In the genomic region with DNA sequence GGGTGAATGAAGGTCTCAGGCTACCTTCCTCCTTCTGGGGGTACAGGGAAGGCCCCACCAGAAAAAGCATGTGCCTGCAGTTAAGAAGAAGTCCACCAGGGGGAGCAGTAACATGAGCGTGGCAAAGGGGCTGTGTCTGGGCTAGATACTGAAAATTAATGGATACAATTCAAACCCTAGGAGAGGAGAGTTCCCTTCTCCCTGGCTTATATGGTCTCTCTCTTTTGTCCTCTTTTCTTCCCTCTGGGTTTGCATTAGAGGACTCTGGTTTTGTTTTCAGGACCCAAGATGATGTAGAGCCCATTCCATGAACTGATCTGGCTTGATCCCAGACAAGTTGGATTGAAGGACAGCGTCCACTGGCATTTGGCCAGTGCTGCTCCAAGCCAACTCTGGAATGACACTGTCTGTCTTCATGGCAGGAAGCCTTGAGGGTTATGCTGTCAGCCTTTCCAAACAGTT, we compare ENCODE assay signal across 8 mouse cellular contexts.
DNase-seq lines count a peak whose midpoint lies in the region; ATAC-seq and TF ChIP-seq lines count a peak whose summit lies in the region.
"Had no signal": no experiment of that assay in that cellular context is flagged by ENCODE, and none has a peak within 500 bp of the region (broad histone marks: within the 10 kb centered on the region; RNA-seq: fewer than 3 reads in every experiment).

No protein-coding gene starts in this region.

- whole genome bisulfite sequencing in embryonic facial prominence, embryonic 11.5 days = 54% methylated on average over 2 of the region's 2 CpGs
- 47% methylated on average over 2 of the region's 2 CpGs for WGBS in midbrain, embryonic 14.5 days

- H3K9me3 ChIP-seq in G1E (replicated peaks) = no peaks in the 10 kb centered on the region; the same call in 1 of the 2 replicates
- H3K9me3 ChIP-seq in embryonic facial prominence, embryonic 11.5 days (replicated peaks; ENCODE audit: control insufficient read depth, low read length) = no peaks in the 10 kb centered on the region
- no peaks in the 10 kb centered on the region for H3K9me3 ChIP-seq in midbrain, embryonic 14.5 days (ENCODE audit: control insufficient read depth, low read length)
- H3K9me3 ChIP-seq: liver, embryonic 13.5 days had no signal

- no peak overlapping the region for H3K4me2 ChIP-seq in embryonic facial prominence, embryonic 11.5 days (ENCODE audit: low read depth, low read length)
- H3K4me2 ChIP-seq in midbrain, embryonic 14.5 days (ENCODE audit: low read length) = no peak overlapping the region
- H3K4me2 ChIP-seq: liver, embryonic 13.5 days had no signal

- H3K36me3 ChIP-seq in G1E (replicated peaks) = no peaks in the 10 kb centered on the region
- H3K36me3 ChIP-seq in embryonic facial prominence, embryonic 11.5 days (replicated peaks; ENCODE audit: control insufficient read depth, insufficient read depth, low read depth, low read length) = no peaks in the 10 kb centered on the region
- no peaks in the 10 kb centered on the region for H3K36me3 ChIP-seq in midbrain, embryonic 14.5 days (ENCODE audit: control insufficient read depth, insufficient read depth, low read length)
- H3K36me3 ChIP-seq: liver, embryonic 13.5 days had no signal

- H3K27ac ChIP-seq in embryonic facial prominence, embryonic 11.5 days (replicated peaks; ENCODE audit: low read depth, low read length) = no peak overlapping the region
- H3K27ac ChIP-seq in midbrain, embryonic 14.5 days (replicated peaks; ENCODE audit: low read depth, low read length) = no peak overlapping the region
- H3K27ac ChIP-seq: liver, embryonic 13.5 days had no signal

- no peaks in the 10 kb centered on the region for H3K27me3 ChIP-seq in G1E (ENCODE audit: insufficient read depth, low read length)
- no peaks in the 10 kb centered on the region for H3K27me3 ChIP-seq in embryonic facial prominence, embryonic 11.5 days (ENCODE audit: control insufficient read depth, insufficient read depth, low read length)
- H3K27me3 ChIP-seq in midbrain, embryonic 14.5 days (ENCODE audit: control insufficient read depth, insufficient read depth, low read length) = no peaks in the 10 kb centered on the region
- H3K27me3 ChIP-seq: liver, embryonic 13.5 days had no signal

- peak; percentile 5 for DNase-seq in G1E (ENCODE audit: low spot score)
- peak; percentile 55 for DNase-seq in adrenal gland, postnatal 25 days
- peak; percentile 78 for DNase-seq in embryonic facial prominence, embryonic 11.5 days (ENCODE audit: low spot score)
- peak; percentile 14 for DNase-seq in heart, postnatal 25 days (ENCODE audit: low spot score)
- DNase-seq in layer of hippocampus, postnatal 25 days (ENCODE audit: extremely low spot score in 1 of 2, low spot score in 1 of 2) = peak; percentile 68 to 85
- DNase-seq in midbrain, embryonic 14.5 days = peak; percentile 76
- DNase-seq in spleen, postnatal 14 days (ENCODE audit: low spot score in 2 of 2) = peak; percentile 16 to 55
- DNase-seq: liver, embryonic 13.5 days had no signal

- H3K4me3 ChIP-seq in G1E (ENCODE audit: low read depth, low read length) = no peak overlapping the region
- H3K4me3 ChIP-seq in embryonic facial prominence, embryonic 11.5 days (ENCODE audit: low read depth, low read length) = no peak overlapping the region
- H3K4me3 ChIP-seq in midbrain, embryonic 14.5 days (replicated peaks; ENCODE audit: low read depth, low read length) = no peak overlapping the region
- H3K4me3 ChIP-seq: liver, embryonic 13.5 days had no signal

- peak; percentile 45; the same call in 1 of the 2 replicates for ATAC-seq in G1E (ENCODE audit: extremely low read depth, insufficient number of reproducible peaks, low FRiP score, poor library complexity, severe bottlenecking)
- ATAC-seq in embryonic facial prominence, embryonic 11.5 days (replicated peaks; ENCODE audit: insufficient number of reproducible peaks, low FRiP score, low TSS enrichment, low read depth) = no peak
- no peak; the same call in 1 of the 2 replicates for ATAC-seq in midbrain, embryonic 14.5 days (ENCODE audit: low FRiP score, low TSS enrichment)

- H3K4me1 ChIP-seq in G1E (ENCODE audit: insufficient read depth, low read depth, low read length) = no peaks in the 10 kb centered on the region
- no peaks in the 10 kb centered on the region for H3K4me1 ChIP-seq in embryonic facial prominence, embryonic 11.5 days (ENCODE audit: control insufficient read depth, insufficient read depth, low read length)
- no peaks in the 10 kb centered on the region for H3K4me1 ChIP-seq in midbrain, embryonic 14.5 days (ENCODE audit: control insufficient read depth, insufficient read depth, low read length)
- H3K4me1 ChIP-seq: liver, embryonic 13.5 days had no signal

- intact Hi-C loops in heart, postnatal 25 days (cut with DNase I) = loop anchor here (2.0 to 5.0 kb wide), 3 partner anchors 195 to 394 kb away; a partner anchor contains a TSS

- peak; percentile 61 for TF ChIP-seq CTCF in G1E (IDR thresholded peaks at IDR 0.05; ENCODE audit: low read depth, low read length)

- H3K9ac ChIP-seq in embryonic facial prominence, embryonic 11.5 days (replicated peaks; ENCODE audit: low read length) = no peak overlapping the region
- H3K9ac ChIP-seq in midbrain, embryonic 14.5 days (replicated peaks; ENCODE audit: low read length) = no peak overlapping the region
- H3K9ac ChIP-seq: liver, embryonic 13.5 days had no signal

Comparison
In these comparisons a context has a peak if more than half of its experiments do, and no peak if none do; other contexts are left out.
1. DNase-seq: peak in every context shown above with its lines; median percentile 78 in embryonic facial prominence, embryonic 11.5 days; 76 in layer of hippocampus, postnatal 25 days; 76 in midbrain, embryonic 14.5 days; 55 in adrenal gland, postnatal 25 days; 36 in spleen, postnatal 14 days; 14 in heart, postnatal 25 days; 5 in G1E.